Mouse (Mus musculus): Measurements from ENCODE around the gene Zfyve28. TPM values are rescaled to one million over a fixed set of nuclear protein-coding genes. Genes with fewer than 3 reads are reported as not detected.

Gene Zfyve28
- polyA plus RNA-seq, 1 experiment: 0.08 TPM

GRCm38 (mm10) chr5:34220001-34220400 lies 68.2 kb downstream of the Zfyve28 start:
- H3ac ChIP-seq (ENCODE audit: control insufficient read depth, insufficient read length): no peak overlapping the region
- peaks cover 59% of the 10 kb centered on the region for H3K27me3 ChIP-seq (ENCODE audit: control insufficient read depth, insufficient read depth, insufficient read length)
- no peak overlapping the region for H3K4me3 ChIP-seq
- H3K79me2 ChIP-seq (ENCODE audit: control insufficient read depth, insufficient read depth): no peaks in the 10 kb centered on the region
- H3K36me3 ChIP-seq (ENCODE audit: control insufficient read depth, insufficient read depth): no peaks in the 10 kb centered on the region
- no peak overlapping the region for H3K4me2 ChIP-seq (ENCODE audit: low read depth)
- TF ChIP-seq MYOD1 (IDR thresholded peaks at IDR 0.05; ENCODE audit: control insufficient read depth in 1 of 3, insufficient read length in 2 of 3, low read depth in 2 of 3): no peak
- TF ChIP-seq TCF12 (IDR thresholded peaks at IDR 0.05; ENCODE audit: insufficient read depth, poor library complexity, severe bottlenecking): no peak
- TF ChIP-seq MYOG (IDR thresholded peaks at IDR 0.05; ENCODE audit: control insufficient read depth in 1 of 3, insufficient read depth in 1 of 3, insufficient read length in 2 of 3, low read depth in 2 of 3): no peak
- no peak for TF ChIP-seq REST (IDR thresholded peaks at IDR 0.05; ENCODE audit: insufficient read depth, insufficient read length)
- TF ChIP-seq POLR2A (IDR thresholded peaks at IDR 0.05; ENCODE audit: insufficient read length, low read depth): no peak
- TF ChIP-seq E2F4 (IDR thresholded peaks at IDR 0.05; ENCODE audit: insufficient read depth): no peak
- no peak for TF ChIP-seq TCF3 (IDR thresholded peaks at IDR 0.05; ENCODE audit: insufficient read length, low read depth)
- no peak for TF ChIP-seq CEBPB (IDR thresholded peaks at IDR 0.05; ENCODE audit: insufficient read depth, poor library complexity, severe bottlenecking)
- TF ChIP-seq SRF (IDR thresholded peaks at IDR 0.05; ENCODE audit: control insufficient read depth, insufficient read length, low read depth): no peak
- TF ChIP-seq MAX (IDR thresholded peaks at IDR 0.05; ENCODE audit: low read depth): no peak
- TF ChIP-seq USF1 (IDR thresholded peaks at IDR 0.05; ENCODE audit: low read depth): no peak
- no peak for TF ChIP-seq POLR2AphosphoS2 (IDR thresholded peaks at IDR 0.05; ENCODE audit: insufficient read length, low read depth)

GRCm38 (mm10) chr5:34218672-34219071 lies 69.6 kb downstream of the Zfyve28 start:
- TF ChIP-seq USF1 (IDR thresholded peaks at IDR 0.05; ENCODE audit: low read depth): no peak
- TF ChIP-seq E2F4 (IDR thresholded peaks at IDR 0.05; ENCODE audit: insufficient read depth): no peak
- TF ChIP-seq TCF3 (IDR thresholded peaks at IDR 0.05; ENCODE audit: insufficient read length, low read depth): no peak
- no peak for TF ChIP-seq SRF (IDR thresholded peaks at IDR 0.05; ENCODE audit: control insufficient read depth, insufficient read length, low read depth)
- no peak for TF ChIP-seq POLR2AphosphoS2 (IDR thresholded peaks at IDR 0.05; ENCODE audit: insufficient read length, low read depth)
- TF ChIP-seq MYOG (IDR thresholded peaks at IDR 0.05; ENCODE audit: control insufficient read depth in 1 of 3, insufficient read depth in 1 of 3, insufficient read length in 2 of 3, low read depth in 2 of 3): no peak
- no peak for TF ChIP-seq POLR2A (IDR thresholded peaks at IDR 0.05; ENCODE audit: insufficient read length, low read depth)
- Histone ChIP-seq H3K36me3 (ENCODE audit: control insufficient read depth, insufficient read depth) (no peaks in the 10 kb centered on the region), H3K79me2 (ENCODE audit: control insufficient read depth, insufficient read depth) (no peaks in the 10 kb centered on the region), H3K27me3 (ENCODE audit: control insufficient read depth, insufficient read depth, insufficient read length) (peaks cover 50% of the 10 kb centered on the region), H3K4me2 (ENCODE audit: low read depth) (no peak overlapping the region), H3ac (ENCODE audit: control insufficient read depth, insufficient read length) (no peak overlapping the region), H3K4me3 (no peak overlapping the region)

- no peaks in the 10 kb centered on the region for H3K36me3 ChIP-seq (ENCODE audit: control insufficient read depth, insufficient read depth)
- TF ChIP-seq MYOG (IDR thresholded peaks at IDR 0.05; ENCODE audit: control insufficient read depth in 1 of 3, insufficient read depth in 1 of 3, insufficient read length in 2 of 3, low read depth in 2 of 3): peak in 1 of 3 experiments; percentile 42
- TF ChIP-seq MYOD1 (IDR thresholded peaks at IDR 0.05; ENCODE audit: control insufficient read depth in 1 of 3, insufficient read length in 2 of 3, low read depth in 2 of 3): peak in 2 of 3 experiments; percentile 58 to 90
- no peak for TF ChIP-seq USF1 (IDR thresholded peaks at IDR 0.05; ENCODE audit: low read depth)
- no peak overlapping the region for H3K4me3 ChIP-seq
- no peaks in the 10 kb centered on the region for H3K79me2 ChIP-seq (ENCODE audit: control insufficient read depth, insufficient read depth)
- peak overlapping the region; percentile 34 for H3K4me2 ChIP-seq (ENCODE audit: low read depth)
- H3K27me3 ChIP-seq (ENCODE audit: control insufficient read depth, insufficient read depth, insufficient read length): peaks cover 43% of the 10 kb centered on the region
- H3ac ChIP-seq (ENCODE audit: control insufficient read depth, insufficient read length): no peak overlapping the region
These were observed 70.5 kb downstream of the Zfyve28 start for GRCm38 (mm10) chr5:34217756-34218155.

GRCm38 (mm10) chr5:34216025-34216424 lies 72.2 kb downstream of the Zfyve28 start:
- no peak overlapping the region for H3K4me2 ChIP-seq (ENCODE audit: low read depth)
- no peak for TF ChIP-seq TCF12 (IDR thresholded peaks at IDR 0.05; ENCODE audit: insufficient read depth, poor library complexity, severe bottlenecking)
- TF ChIP-seq POLR2AphosphoS2 (IDR thresholded peaks at IDR 0.05; ENCODE audit: insufficient read length, low read depth): no peak
- TF ChIP-seq USF1 (IDR thresholded peaks at IDR 0.05; ENCODE audit: low read depth): no peak
- H3K4me3 ChIP-seq: no peak overlapping the region
- H3K27me3 ChIP-seq (ENCODE audit: control insufficient read depth, insufficient read depth, insufficient read length): peaks cover 39% of the 10 kb centered on the region
- no peaks in the 10 kb centered on the region for H3K36me3 ChIP-seq (ENCODE audit: control insufficient read depth, insufficient read depth)
- H3K79me2 ChIP-seq (ENCODE audit: control insufficient read depth, insufficient read depth): no peaks in the 10 kb centered on the region
- no peak overlapping the region for H3ac ChIP-seq (ENCODE audit: control insufficient read depth, insufficient read length)

- TF ChIP-seq TCF12 (IDR thresholded peaks at IDR 0.05; ENCODE audit: insufficient read depth, poor library complexity, severe bottlenecking) (no peak), MAX (IDR thresholded peaks at IDR 0.05; ENCODE audit: low read depth) (no peak), POLR2AphosphoS2 (IDR thresholded peaks at IDR 0.05; ENCODE audit: insufficient read length, low read depth) (no peak), USF1 (IDR thresholded peaks at IDR 0.05; ENCODE audit: low read depth) (no peak), POLR2A (IDR thresholded peaks at IDR 0.05; ENCODE audit: insufficient read length, low read depth) (no peak), E2F4 (IDR thresholded peaks at IDR 0.05; ENCODE audit: insufficient read depth) (no peak), TCF3 (IDR thresholded peaks at IDR 0.05; ENCODE audit: insufficient read length, low read depth) (no peak), MYOG (IDR thresholded peaks at IDR 0.05; ENCODE audit: control insufficient read depth in 1 of 3, insufficient read depth in 1 of 3, insufficient read length in 2 of 3, low read depth in 2 of 3) (no peak), SRF (IDR thresholded peaks at IDR 0.05; ENCODE audit: control insufficient read depth, insufficient read length, low read depth) (no peak), CEBPB (IDR thresholded peaks at IDR 0.05; ENCODE audit: insufficient read depth, poor library complexity, severe bottlenecking) (no peak), REST (IDR thresholded peaks at IDR 0.05; ENCODE audit: insufficient read depth, insufficient read length) (no peak), MYOD1 (IDR thresholded peaks at IDR 0.05; ENCODE audit: control insufficient read depth in 1 of 3, insufficient read length in 2 of 3, low read depth in 2 of 3) (no peak)
- H3K36me3 ChIP-seq (ENCODE audit: control insufficient read depth, insufficient read depth): no peaks in the 10 kb centered on the region
- H3K79me2 ChIP-seq (ENCODE audit: control insufficient read depth, insufficient read depth): no peaks in the 10 kb centered on the region
- no peak overlapping the region for H3ac ChIP-seq (ENCODE audit: control insufficient read depth, insufficient read length)
- no peak overlapping the region for H3K4me3 ChIP-seq
- H3K27me3 ChIP-seq (ENCODE audit: control insufficient read depth, insufficient read depth, insufficient read length): peaks cover 33% of the 10 kb centered on the region
- H3K4me2 ChIP-seq (ENCODE audit: low read depth): no peak overlapping the region
These were observed 74.6 kb downstream of the Zfyve28 start for GRCm38 (mm10) chr5:34213659-34214058.

All from myocyte (in vitro differentiated cells).